Mouse (Mus musculus) spleen, postnatal 10 days (tissue): ENCODE results near the gene Thrsp.
"Not testable (repeated sequence)": the region's sequence is repeated elsewhere in the genome, so short reads cannot be mapped to it uniquely, and the experiment has no call there.

Experiments used
- DNase-seq, 2 experiments: peaks; one replicate each; pipeline ENCODE4 v3.0.0; 2021 to 2022; ENCODE audit warnings: low spot score in 2 of 2

The Thrsp gene

GRCm38 (mm10) chr7:97416906-97417777, at the start of gene Thrsp:
Gene Thrsp, minus strand, starts transcription at chr7:97417730.
- DNase-seq: no peak

DNA sequence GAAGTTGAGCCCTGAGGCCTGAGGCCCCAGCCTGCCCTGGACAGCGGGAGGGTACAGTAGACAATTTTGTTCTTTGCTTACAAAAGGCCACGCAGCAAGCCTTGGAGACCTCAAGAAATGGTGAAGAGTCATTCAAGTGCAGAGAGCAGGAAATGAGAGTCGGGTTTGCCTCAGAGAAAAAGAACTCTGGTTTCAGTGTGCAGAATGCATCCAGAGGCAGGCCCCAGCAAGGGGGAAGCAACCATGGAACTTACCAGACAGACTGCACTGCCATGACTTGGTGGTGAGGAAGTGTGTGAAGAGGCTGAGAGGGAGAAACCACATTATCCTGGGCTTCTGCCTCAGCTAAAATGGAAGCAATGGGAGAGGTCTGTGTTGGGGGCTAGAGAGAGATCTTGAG, 38.0 kb upstream of the Thrsp start:
- DNase-seq: no peak

GRCm38 (mm10) chr7:97454795-97455194, 37.3 kb upstream of the Thrsp start:
- DNase-seq: no peak

- DNase-seq: peak; percentile 72 to 81
Measured at GRCm38 (mm10) chr7:97453141-97453921, 35.8 kb upstream of the Thrsp start.

GRCm38 (mm10) chr7:97452196-97452595, 34.7 kb upstream of the Thrsp start:
- DNase-seq: peak in 1 of 2 experiments; percentile 20

- DNase-seq: not testable (repeated sequence)
Measured at GRCm38 (mm10) chr7:97451023-97451422, 33.5 kb upstream of the Thrsp start, which contains the start of gene Kctd14. Gene Kctd14, plus strand, starts transcription at chr7:97451323.

DNA sequence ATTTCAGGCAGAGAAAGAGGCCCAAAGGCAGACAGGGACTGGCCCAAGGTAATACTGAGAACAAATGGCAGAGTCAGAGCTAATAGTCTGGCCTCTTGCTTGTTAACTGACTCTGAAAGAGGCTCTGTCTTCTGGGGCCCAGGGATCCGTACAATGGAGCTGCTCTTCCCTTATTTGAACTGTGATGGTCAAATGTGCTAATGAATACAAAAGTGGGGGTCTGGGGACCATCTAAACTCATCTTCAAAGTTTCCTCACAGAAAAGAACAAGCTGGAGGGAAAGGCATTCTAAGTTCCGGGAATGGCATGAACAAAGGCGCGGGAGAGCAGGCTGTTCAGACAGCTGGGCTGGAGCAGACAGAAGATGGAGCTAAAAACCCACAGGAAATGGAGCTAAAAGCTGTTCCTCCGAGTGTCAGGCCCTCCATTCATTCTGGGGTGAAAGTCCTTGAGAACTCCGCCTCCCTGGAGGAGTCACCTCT, 29.6 kb upstream of the Thrsp start:
- DNase-seq: no peak

- DNase-seq: peak in 1 of 2 experiments; percentile 48
Measured at GRCm38 (mm10) chr7:97446171-97446925, 28.8 kb upstream of the Thrsp start.

GRCm38 (mm10) chr7:97438986-97439385, 21.5 kb upstream of the Thrsp start:
- DNase-seq: no peak

- DNase-seq: no peak
Measured at GRCm38 (mm10) chr7:97434517-97434916, 17.0 kb upstream of the Thrsp start.

DNA sequence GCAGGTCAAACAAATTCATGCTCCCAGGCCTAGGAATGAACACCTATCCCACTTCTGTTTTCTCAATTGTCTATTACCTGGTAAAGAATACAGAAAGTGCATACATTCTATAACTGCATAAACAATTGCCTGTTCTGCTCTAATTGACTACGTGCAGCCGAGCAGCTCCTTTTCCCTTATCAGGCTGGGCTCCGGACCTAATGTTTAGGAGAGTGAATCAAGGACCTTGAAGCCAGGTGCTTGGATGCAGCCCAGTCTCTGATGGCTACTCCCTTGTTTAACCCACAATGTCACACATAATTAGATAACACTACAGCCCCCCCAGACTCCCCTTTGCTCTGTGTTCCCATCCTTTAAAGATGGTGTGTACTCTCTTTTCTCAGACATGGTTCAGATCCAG, 16.0 kb upstream of the Thrsp start:
- DNase-seq: not testable (repeated sequence)

DNA sequence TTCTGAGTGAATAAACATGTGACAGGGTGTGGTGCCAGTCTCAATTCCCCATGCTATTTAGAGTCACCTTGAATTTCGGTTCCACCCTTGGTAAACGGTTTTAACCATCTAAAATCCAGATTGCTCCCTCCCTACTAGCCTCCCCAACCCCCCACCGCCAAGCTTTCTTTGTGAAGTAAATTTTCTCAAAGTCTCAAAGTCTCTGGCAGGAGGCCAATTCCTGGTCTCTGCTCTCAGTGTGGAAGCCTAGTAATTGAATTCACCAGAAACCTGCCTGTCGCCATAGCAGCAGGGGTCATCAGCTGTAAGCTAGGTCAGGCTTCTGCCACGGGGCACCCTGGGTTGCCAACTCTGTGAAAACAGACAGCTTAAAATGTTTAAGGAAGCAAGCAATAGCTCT, 12.2 kb upstream of the Thrsp start:
- peak in 1 of 2 experiments; percentile 56 for DNase-seq

DNA sequence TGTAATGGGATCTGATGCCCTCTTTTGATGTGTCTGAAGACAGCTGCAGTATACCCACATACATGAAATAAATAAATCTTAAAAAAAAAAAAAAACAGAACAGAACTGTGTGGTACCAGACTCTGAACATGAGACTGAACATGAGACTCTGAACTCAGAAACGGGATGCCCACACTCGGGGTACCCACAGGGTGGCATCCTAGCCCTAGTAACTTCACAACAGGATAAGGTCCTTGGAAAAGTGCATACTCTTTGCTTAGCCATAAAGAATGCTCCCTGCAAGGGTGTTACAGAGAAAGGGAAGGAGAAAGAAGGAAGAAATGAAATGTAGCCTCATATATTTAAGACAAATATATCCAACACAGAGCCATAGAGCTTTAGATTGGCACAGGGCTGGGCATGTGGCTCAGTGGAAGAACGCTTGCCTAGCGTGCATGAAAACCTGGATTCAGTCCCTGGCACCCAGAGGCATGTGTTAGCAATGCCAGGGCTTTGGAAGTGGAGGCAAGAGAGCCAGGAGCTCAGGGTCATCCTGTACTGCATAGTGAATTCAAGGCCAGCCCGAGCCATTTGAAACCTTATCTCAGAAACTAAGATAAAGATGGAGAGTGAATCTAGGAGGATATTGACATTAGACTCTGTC, 10.4 kb upstream of the Thrsp start:
- no peak for DNase-seq

GRCm38 (mm10) chr7:97427296-97427695, 9.8 kb upstream of the Thrsp start:
- no peak for DNase-seq

- no peak for DNase-seq
Measured at GRCm38 (mm10) chr7:97426566-97426965, 9.0 kb upstream of the Thrsp start.

DNA sequence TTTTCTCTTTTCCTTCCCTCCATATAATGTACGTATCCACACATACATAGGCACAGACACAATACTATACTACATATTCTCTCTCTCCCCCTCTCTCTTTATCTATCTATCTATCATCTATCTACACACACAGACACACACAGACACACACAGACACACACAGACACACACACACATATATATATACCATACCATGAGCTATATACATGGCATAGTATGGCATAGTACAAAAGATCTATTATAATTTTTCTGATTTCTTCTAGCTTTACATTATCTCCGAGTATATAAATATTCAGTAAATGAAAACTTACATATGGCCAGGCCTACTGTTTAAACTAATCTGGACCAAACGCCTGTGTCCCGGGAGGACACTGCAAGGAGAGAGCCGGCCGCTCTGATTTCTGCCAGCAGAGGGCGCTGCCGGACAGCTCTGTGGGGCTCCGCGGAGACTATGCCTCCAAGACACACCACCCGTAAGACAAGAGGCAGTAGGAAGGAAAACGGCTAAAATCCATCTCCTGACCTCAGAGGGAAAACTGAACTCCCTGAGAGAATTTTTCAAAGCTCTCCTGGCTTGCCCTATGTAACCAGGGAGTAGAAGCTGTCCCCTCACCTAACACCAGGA, 7.2 kb upstream of the Thrsp start:
- DNase-seq: peak; percentile 92 to 93

DNA sequence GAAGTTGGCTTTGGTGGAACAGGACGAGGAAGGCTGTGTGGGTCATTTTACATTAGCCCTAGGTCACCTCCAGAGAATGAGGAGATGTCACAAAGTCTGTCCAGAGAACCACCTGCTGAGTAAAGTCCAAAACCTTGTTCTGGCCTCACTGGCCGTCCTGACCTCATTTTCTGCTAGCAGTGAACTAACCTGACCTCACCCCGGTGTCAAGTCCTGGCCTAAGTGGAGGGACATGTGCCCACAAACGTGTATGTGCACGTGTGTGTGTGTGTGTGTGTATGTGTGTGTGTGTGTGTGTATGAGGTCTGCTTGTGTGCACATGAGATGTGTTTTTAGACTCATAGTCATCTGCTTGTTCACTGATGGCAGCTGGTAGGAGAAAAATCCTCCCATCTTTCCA, 6.2 kb upstream of the Thrsp start:
- no peak for DNase-seq

- no peak for DNase-seq
Measured at GRCm38 (mm10) chr7:97420958-97421651, 3.6 kb upstream of the Thrsp start.

- DNase-seq: no peak
Measured at GRCm38 (mm10) chr7:97420406-97420805, 2.9 kb upstream of the Thrsp start.

DNA sequence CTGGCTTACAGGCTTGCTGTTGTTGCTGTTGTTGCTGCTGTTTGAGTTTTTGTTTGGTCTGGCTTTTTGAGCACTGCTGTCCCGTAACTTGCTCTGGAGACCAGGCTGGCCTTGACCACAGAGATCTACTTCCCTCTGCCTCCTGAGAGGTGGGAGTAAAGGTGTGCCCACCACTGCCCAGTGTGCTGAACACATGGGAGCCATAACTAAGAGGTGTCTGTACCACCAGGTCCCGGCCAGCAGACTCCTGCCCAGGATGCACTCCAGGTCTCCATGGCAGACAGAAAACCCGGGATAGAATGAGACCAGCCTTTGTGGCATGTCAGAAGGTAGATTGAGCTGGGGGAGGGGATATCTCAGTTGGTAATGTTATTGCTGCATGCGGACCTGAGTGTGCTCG, 1.6 kb upstream of the Thrsp start:
- no peak for DNase-seq
